ENCODE assay signal across 30 mouse cellular contexts in the genomic region with DNA sequence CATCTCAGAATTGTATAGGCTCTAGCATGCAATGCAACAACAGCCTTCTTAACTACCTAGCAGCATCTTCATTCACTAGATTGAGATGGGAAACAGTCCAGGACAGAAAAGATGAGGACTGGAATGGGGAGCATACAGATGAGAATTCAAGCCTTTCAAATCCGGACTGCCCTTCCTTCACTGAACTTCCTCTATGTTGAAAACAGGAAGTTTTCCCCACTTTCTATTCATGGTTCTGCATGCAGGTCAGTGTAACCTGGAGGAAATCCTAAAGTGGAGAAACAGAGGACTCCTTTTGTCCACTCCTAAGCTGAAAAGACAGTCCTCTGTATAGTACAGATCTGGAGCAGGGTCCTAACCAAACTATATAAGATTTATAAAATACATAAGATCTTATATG.
DNase-seq lines count a peak whose midpoint lies in the region; ATAC-seq and TF ChIP-seq lines count a peak whose summit lies in the region.
"Had no signal": no experiment of that assay in that cellular context is flagged by ENCODE, and none has a peak within 500 bp of the region (broad histone marks: within the 10 kb centered on the region; RNA-seq: fewer than 3 reads in every experiment).

No protein-coding gene starts in this region.

- no peak overlapping the region for H3K4me2 ChIP-seq in heart, embryonic 11.5 days
- H3K4me2 ChIP-seq: embryonic facial prominence, embryonic 13.5 days; embryonic facial prominence, embryonic 15.5 days; forebrain, embryonic 12.5 days had no signal

- no peaks in the 10 kb centered on the region for H3K27me3 ChIP-seq in heart, embryonic 11.5 days (ENCODE audit: control insufficient read depth, insufficient read depth, low read length)
- H3K27me3 ChIP-seq: CH12.LX; embryonic facial prominence, embryonic 13.5 days; embryonic facial prominence, embryonic 15.5 days; forebrain, embryonic 12.5 days; Patski had no signal

- no peak overlapping the region for H3K9ac ChIP-seq in heart, embryonic 11.5 days (ENCODE audit: low read depth, low read length)
- H3K9ac ChIP-seq: embryonic facial prominence, embryonic 13.5 days; embryonic facial prominence, embryonic 15.5 days; forebrain, embryonic 12.5 days had no signal

- no peak for ATAC-seq in heart, embryonic 11.5 days (replicated peaks; ENCODE audit: insufficient number of reproducible peaks, low FRiP score, low TSS enrichment)
- ATAC-seq in common myeloid progenitor, adult 5-6 weeks (replicated peaks; ENCODE audit: low read depth, poor library complexity, severe bottlenecking), result 0 out of 2 replicates have a peak, but pooled peaks have one; percentile 8
- peak; percentile 75 for ATAC-seq in megakaryocyte, adult 5-6 weeks (ENCODE audit: poor library complexity, severe bottlenecking)
- no peak for ATAC-seq in cerebellum, adult (ENCODE audit: insufficient number of reproducible peaks, low FRiP score, low TSS enrichment)
- ATAC-seq: activated CD4-positive, CD25-positive, alpha-beta regulatory T cell, adult 4 months; CD4-positive, CD25-positive, alpha-beta regulatory T cell, adult 4 months; forebrain, embryonic 14.5 days; forebrain, embryonic 16.5 days; Patski had no signal

- DNase-seq in gastrocnemius, adult 2 months, result no peak
- DNase-seq in gastrocnemius, postnatal 36 days, result no peak
- peak; percentile 31 for DNase-seq in heart, adult 8-10 months (ENCODE audit: low spot score)
- DNase-seq in left cerebral cortex, adult 2 months (ENCODE audit: extremely low spot score in 1 of 2, low spot score in 2 of 2), result no peak
- DNase-seq: adrenal gland, adult 8-10 months; adrenal gland, postnatal 14 days; adrenal gland, postnatal 36 days; B cell, adult 2 months; cerebellum, adult 11 months; cerebellum, adult 18-20 months; cerebellum, adult 9-10 months; cerebellum, postnatal 10 days; cerebellum, postnatal 25 days; embryo, embryonic 11 days had no signal

- H3K4me3 ChIP-seq in gastrocnemius, adult 2 months, result no peak overlapping the region
- no peak overlapping the region for H3K4me3 ChIP-seq in heart, embryonic 11.5 days (ENCODE audit: low read depth, low read length)
- no peak overlapping the region for H3K4me3 ChIP-seq in left cerebral cortex, adult 2 months
- H3K4me3 ChIP-seq: embryonic facial prominence, embryonic 13.5 days; embryonic facial prominence, embryonic 15.5 days; erythroblast, embryonic 14.5 days; forebrain, embryonic 10.5 days; forebrain, embryonic 12.5 days had no signal

- H3K27ac ChIP-seq in gastrocnemius, adult 2 months, result peak overlapping the region; percentile 28; the same call in 1 of the 2 replicates
- no peak overlapping the region for H3K27ac ChIP-seq in heart, embryonic 11.5 days (ENCODE audit: low read depth, low read length)
- H3K27ac ChIP-seq in left cerebral cortex, adult 2 months, result no peak overlapping the region
- H3K27ac ChIP-seq: embryonic facial prominence, embryonic 13.5 days; embryonic facial prominence, embryonic 15.5 days; forebrain, embryonic 10.5 days; forebrain, embryonic 12.5 days had no signal

- no peaks in the 10 kb centered on the region for H3K9me3 ChIP-seq in heart, embryonic 11.5 days (replicated peaks; ENCODE audit: control insufficient read depth, low read length)
- H3K9me3 ChIP-seq: embryonic facial prominence, embryonic 13.5 days; embryonic facial prominence, embryonic 15.5 days; forebrain, embryonic 10.5 days; forebrain, embryonic 12.5 days; G1E had no signal

- 58% methylated on average over 1 of the region's 1 CpGs for WGBS in heart, embryonic 11.5 days (ENCODE audit: insufficient replicate concordance)

- H3K36me3 ChIP-seq in heart, embryonic 11.5 days (ENCODE audit: control insufficient read depth, insufficient read depth, low read length), result no peaks in the 10 kb centered on the region

- no peak for TF ChIP-seq CTCF in gastrocnemius, adult 2 months (IDR thresholded peaks at IDR 0.05)
- no peak for TF ChIP-seq CTCF in left cerebral cortex, adult 2 months (IDR thresholded peaks at IDR 0.05)

- intact Hi-C loops in gastrocnemius, adult 2 months (cut with DNase I), result no loop called here
- intact Hi-C loops in gastrocnemius, postnatal 36 days (cut with DNase I), result no loop called here
- intact Hi-C loops in left cerebral cortex, adult 2 months (cut with DNase I), result no loop called here

- no peaks in the 10 kb centered on the region for H3K4me1 ChIP-seq in heart, embryonic 11.5 days (ENCODE audit: control insufficient read depth, insufficient read depth, low read length)
- H3K4me1 ChIP-seq: embryonic facial prominence, embryonic 13.5 days; embryonic facial prominence, embryonic 15.5 days; forebrain, embryonic 10.5 days; forebrain, embryonic 12.5 days had no signal

Comparison
In these comparisons a context has a peak if more than half of its experiments do, and no peak if none do; other contexts are left out.
1. ATAC-seq: peak in common myeloid progenitor, adult 5-6 weeks (single experiment) and megakaryocyte, adult 5-6 weeks (single experiment); none in heart, embryonic 11.5 days (single experiment) and cerebellum, adult (single experiment).